Mouse (Mus musculus): ENCODE measurements at regions not wholly inside any gene's neighbourhood (a gene's known extent, or its start where the extent isn't known, plus 50 kb on each side); places are given as distances from the start of the nearest gene placed in this dataset.

DNA sequence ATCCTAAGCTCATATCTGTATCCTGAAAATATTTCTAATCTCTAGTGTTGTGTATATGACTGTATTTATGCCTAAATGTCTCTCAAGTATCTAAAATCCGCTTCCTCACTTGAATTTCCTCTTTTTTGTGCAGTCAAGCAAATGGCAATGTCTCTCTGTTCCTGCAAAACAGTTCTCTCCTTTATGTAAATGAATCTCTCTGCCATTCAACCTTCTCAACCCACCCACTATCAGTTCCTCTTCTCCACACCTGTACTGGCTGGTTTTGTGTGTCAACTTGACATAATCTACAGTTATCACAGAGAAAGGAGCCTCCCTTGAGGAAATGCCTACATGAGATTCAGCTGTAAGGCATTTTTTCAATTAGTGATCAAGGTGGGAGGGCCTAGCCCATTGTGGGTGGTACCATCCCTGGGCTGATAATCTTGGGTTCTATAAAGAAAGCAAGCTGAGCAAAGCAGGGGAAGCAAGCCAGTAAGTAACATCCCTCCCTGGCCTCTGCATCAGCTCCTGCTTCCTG is 375.5 kb downstream of the Synb start:
- no peak for TF ChIP-seq CTCF (IDR thresholded peaks at IDR 0.05; ENCODE audit: insufficient read depth, low read length)
- no peak for TF ChIP-seq POLR2A (IDR thresholded peaks at IDR 0.05; ENCODE audit: borderline replicate concordance, extremely low read depth, low read depth, low read length)
